In the genomic region with DNA sequence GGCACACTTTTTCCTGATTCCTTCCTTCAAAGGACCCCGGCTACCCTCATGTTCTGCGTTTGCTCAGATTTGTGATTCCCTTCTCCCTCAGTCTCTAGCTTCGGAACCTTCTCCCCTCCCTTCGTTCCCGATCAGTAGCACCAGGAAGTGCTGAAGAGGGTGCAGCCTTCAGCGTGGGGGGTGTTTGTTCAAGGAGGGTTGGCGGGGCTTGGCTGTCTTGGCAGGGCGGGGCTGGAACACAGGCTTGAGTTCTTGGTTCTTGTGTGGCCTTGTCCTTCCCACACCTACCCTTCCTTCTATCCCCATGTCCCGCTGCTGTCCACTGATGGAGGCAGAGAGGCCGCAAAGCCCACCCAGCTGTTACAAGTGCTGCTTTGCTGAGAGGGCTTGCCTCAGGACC, we compare ENCODE assay signal across 15 mouse cellular contexts. TPM values are rescaled to one million over a fixed set of nuclear protein-coding genes. Genes with fewer than 3 reads are reported as not detected.
DNase-seq lines count a peak whose midpoint lies in the region; ATAC-seq and TF ChIP-seq lines count a peak whose summit lies in the region.
"Had no signal": no experiment of that assay in that cellular context is flagged by ENCODE, and none has a peak within 500 bp of the region (broad histone marks: within the 10 kb centered on the region; RNA-seq: fewer than 3 reads in every experiment).

No protein-coding gene starts in this region.

- peaks cover 3% of the 10 kb centered on the region; the same call in 1 of the 2 replicates for H3K27me3 ChIP-seq in kidney, embryonic 15.5 days
- H3K27me3 ChIP-seq in intestine, embryonic 14.5 days (replicated peaks; ENCODE audit: control insufficient read depth, insufficient read depth, low read length) = no peaks in the 10 kb centered on the region
- H3K27me3 ChIP-seq in small intestine, adult 2 months (ENCODE audit: control insufficient read depth, insufficient read depth, low read length) = no peaks in the 10 kb centered on the region
- H3K27me3 ChIP-seq: heart, embryonic 13.5 days; midbrain, embryonic 12.5 days had no signal

- 57% methylated on average over 10 of the region's 10 CpGs for WGBS in kidney, embryonic 15.5 days
- WGBS in intestine, embryonic 14.5 days = 58% methylated on average over 10 of the region's 10 CpGs
- WGBS in lung, adult 2 months = 64% methylated on average over 10 of the region's 10 CpGs
- WGBS in small intestine, adult 2 months = 13% methylated on average over 10 of the region's 10 CpGs

- peak overlapping the region; percentile 20; the same call in 1 of the 2 replicates for H3K27ac ChIP-seq in kidney, embryonic 15.5 days
- H3K27ac ChIP-seq in intestine, embryonic 14.5 days (ENCODE audit: low read depth) = peak overlapping the region; percentile 44; the same call in 1 of the 2 replicates
- peak overlapping the region; percentile 88 for H3K27ac ChIP-seq in small intestine, adult 2 months (ENCODE audit: insufficient read depth, low read depth, low read length)
- H3K27ac ChIP-seq: forebrain, embryonic 13.5 days; heart, embryonic 13.5 days had no signal

- H3K9me3 ChIP-seq in kidney, embryonic 15.5 days (replicated peaks) = no peaks in the 10 kb centered on the region
- no peaks in the 10 kb centered on the region for H3K9me3 ChIP-seq in intestine, embryonic 14.5 days (ENCODE audit: control insufficient read depth, low read length)
- H3K9me3 ChIP-seq: forebrain, embryonic 13.5 days; heart, embryonic 13.5 days; midbrain, embryonic 12.5 days had no signal

- H3K4me1 ChIP-seq in kidney, embryonic 15.5 days = peaks cover 44% of the 10 kb centered on the region
- peaks cover 24% of the 10 kb centered on the region for H3K4me1 ChIP-seq in intestine, embryonic 14.5 days (replicated peaks; ENCODE audit: control insufficient read depth, insufficient read depth, low read length)
- peaks cover 9% of the 10 kb centered on the region for H3K4me1 ChIP-seq in lung, adult 2 months (ENCODE audit: control insufficient read depth, insufficient read depth, low read length)
- H3K4me1 ChIP-seq in small intestine, adult 2 months (ENCODE audit: control insufficient read depth, insufficient read depth, insufficient read length, low read length) = peaks cover 45% of the 10 kb centered on the region

- TF ChIP-seq CTCF in lung, adult 2 months (IDR thresholded peaks at IDR 0.05; ENCODE audit: insufficient read depth, low read length) = no peak
- TF ChIP-seq CTCF in small intestine, adult 2 months (IDR thresholded peaks at IDR 0.05; ENCODE audit: extremely low read depth, insufficient read length, insufficient replicate concordance, low read depth, low read length) = no peak

- H3K36me3 ChIP-seq in kidney, embryonic 15.5 days = no peaks in the 10 kb centered on the region
- no peaks in the 10 kb centered on the region for H3K36me3 ChIP-seq in intestine, embryonic 14.5 days (ENCODE audit: control insufficient read depth, insufficient read depth, low read length)
- peaks cover 1% of the 10 kb centered on the region; the same call in 1 of the 2 replicates for H3K36me3 ChIP-seq in small intestine, adult 2 months (ENCODE audit: control insufficient read depth, insufficient read depth, low read length)
- H3K36me3 ChIP-seq: heart, embryonic 13.5 days; midbrain, embryonic 12.5 days had no signal

- H3K4me2 ChIP-seq in kidney, embryonic 15.5 days = no peak overlapping the region
- H3K4me2 ChIP-seq in intestine, embryonic 14.5 days (ENCODE audit: low read length) = no peak overlapping the region
- H3K4me2 ChIP-seq: forebrain, embryonic 13.5 days; heart, embryonic 13.5 days; midbrain, embryonic 12.5 days had no signal

- TF ChIP-seq POLR2A in lung, adult 2 months (IDR thresholded peaks at IDR 0.05; ENCODE audit: borderline replicate concordance, extremely low read depth, low read depth, low read length) = no peak
- no peak for TF ChIP-seq POLR2A in small intestine, adult 2 months (IDR thresholded peaks at IDR 0.05; ENCODE audit: low read depth, low read length)

- no peak for DNase-seq in kidney, postnatal 10 days
- no peak for DNase-seq in intestine, embryonic 14.5 days (ENCODE audit: low spot score)
- peak; percentile 34 for DNase-seq in lung, adult 2 months
- DNase-seq in liver = no peak
- no peak for DNase-seq in spleen, adult 18-20 months
- DNase-seq: cerebellum, adult 9-11 months; embryo, embryonic 11 days; gastrocnemius, postnatal 10 days; heart, postnatal 4 days; liver, postnatal 0 days had no signal

- H3K9ac ChIP-seq in kidney, embryonic 15.5 days = no peak overlapping the region
- H3K9ac ChIP-seq in intestine, embryonic 14.5 days (ENCODE audit: low read length) = no peak overlapping the region
- H3K9ac ChIP-seq: forebrain, embryonic 13.5 days; heart, embryonic 13.5 days; liver, postnatal 0 days; midbrain, embryonic 12.5 days had no signal

- H3K4me3 ChIP-seq in kidney, embryonic 15.5 days (replicated peaks) = no peak overlapping the region
- H3K4me3 ChIP-seq in intestine, embryonic 14.5 days (ENCODE audit: low read depth, low read length) = no peak overlapping the region
- H3K4me3 ChIP-seq in lung, adult 2 months (replicated peaks; ENCODE audit: extremely low read depth, low read depth, low read length) = peak overlapping the region; percentile 5
- H3K4me3 ChIP-seq in small intestine, adult 2 months (ENCODE audit: low read depth, low read length) = peak overlapping the region; percentile 48
- H3K4me3 ChIP-seq: forebrain, embryonic 13.5 days; heart, embryonic 13.5 days; midbrain, embryonic 12.5 days had no signal

- ATAC-seq in kidney, embryonic 15.5 days (replicated peaks; ENCODE audit: low FRiP score) = no peak
- ATAC-seq in intestine, embryonic 14.5 days (replicated peaks; ENCODE audit: low FRiP score, low TSS enrichment, low read depth) = 0 out of 2 replicates have a peak, but pooled peaks have one; percentile 34
- ATAC-seq: forebrain, embryonic 13.5 days; liver, postnatal 0 days had no signal

RNA-seq across cellular contexts. Expression of gene Plekha6, which starts 41.0 kb away (rescaled TPM):
- polyA plus RNA-seq in kidney, embryonic 15.5 days (2015; fragmentation: Nextera tagmentation; extraction: Ambion mirVana) = 6.9 and 8.4 TPM in 2 replicates
- polyA plus RNA-seq in intestine, embryonic 14.5 days (2014; fragmentation: Nextera tagmentation; extraction: Ambion mirVana) = 15.9 TPM in 2 replicates
- 38.4 and 39.4 TPM in 2 replicates for polyA plus RNA-seq in lung, adult 2 months (2012; rRNA removed)
- 37.1 and 104 TPM in 2 replicates for polyA plus RNA-seq in small intestine, adult 2 months (2012; rRNA removed)

Comparison
In these comparisons a context has a peak if more than half of its experiments do, and no peak if none do; other contexts are left out.
1. H3K27ac ChIP-seq: peak in every context shown above with its lines; median percentile 88 in small intestine, adult 2 months; 44 in intestine, embryonic 14.5 days; 20 in kidney, embryonic 15.5 days.
2. H3K4me3 ChIP-seq: peak in lung, adult 2 months (single experiment) and small intestine, adult 2 months (single experiment); none in kidney, embryonic 15.5 days (single experiment) and intestine, embryonic 14.5 days (single experiment).